Mouse (Mus musculus): ENCODE results near the gene Slc35b4. TPM values are rescaled to one million over a fixed set of nuclear protein-coding genes. Genes with fewer than 3 reads are reported as not detected.

The Slc35b4 gene
- polyA plus RNA-seq, 1 experiment from 2014 or later: 41.3 TPM

DNA sequence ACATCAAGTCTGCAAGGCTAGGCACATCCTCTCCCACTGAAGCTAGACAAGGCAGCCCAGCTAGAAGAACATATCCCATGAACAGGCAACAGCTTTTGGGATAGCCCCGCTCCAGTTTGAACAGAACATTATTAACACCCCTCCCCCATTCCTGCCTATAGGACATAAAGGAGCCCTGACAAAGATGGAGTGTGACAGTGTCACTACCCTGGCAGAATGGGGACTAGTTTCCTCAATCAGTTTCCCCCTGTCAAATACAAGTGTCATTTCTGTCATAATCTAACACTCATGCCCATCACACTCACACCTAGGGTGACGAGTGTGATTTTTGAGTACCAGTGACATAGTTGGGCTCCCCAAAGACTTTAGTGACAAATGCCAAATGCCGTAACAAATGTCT is 28.9 kb downstream of the Slc35b4 start:
- Histone ChIP-seq H3K4me1 (replicated peaks) (peaks cover 2% of the 10 kb centered on the region; the same call in 1 of the 2 replicates), H3K9me3 (0 out of 2 replicates have a peak, but pooled peaks cover 7% of the 10 kb centered on the region), H3K36me3 (no peaks in the 10 kb centered on the region), H3K27me3 (ENCODE audit: insufficient read depth, poor library complexity, severe bottlenecking) (no peaks in the 10 kb centered on the region), H3K4me3 (no peak overlapping the region), H3K27ac (no peak overlapping the region)
- DNase-seq (ENCODE audit: low spot score): no peak
- 90% methylated on average over 3 of the region's 3 CpGs for WGBS

DNA sequence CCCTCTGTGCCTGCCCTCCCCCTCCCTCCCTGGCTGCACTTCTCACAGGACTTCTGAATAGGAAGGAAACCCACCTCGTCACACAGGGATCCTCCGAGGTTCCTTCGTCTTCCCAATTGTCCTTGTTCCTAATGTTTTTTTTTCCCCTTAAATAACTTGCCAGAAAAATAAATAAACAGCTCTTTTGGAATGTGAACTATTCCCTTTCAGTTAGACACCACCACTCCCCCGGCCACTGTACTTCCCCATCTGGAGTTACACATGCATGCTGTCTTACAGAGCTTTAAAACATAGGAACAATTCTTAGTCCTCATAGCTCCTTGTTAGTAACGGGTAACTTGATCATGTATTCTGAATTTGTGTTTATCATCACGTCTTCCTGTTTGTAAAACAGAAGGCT is 30.9 kb downstream of the Slc35b4 start:
- Histone ChIP-seq H3K27ac (no peak overlapping the region), H3K36me3 (no peaks in the 10 kb centered on the region), H3K9me3 (0 out of 2 replicates have a peak, but pooled peaks cover 7% of the 10 kb centered on the region), H3K4me3 (no peak overlapping the region), H3K27me3 (ENCODE audit: insufficient read depth, poor library complexity, severe bottlenecking) (no peaks in the 10 kb centered on the region), H3K4me1 (replicated peaks) (no peaks in the 10 kb centered on the region)
- 66% methylated on average over 6 of the region's 6 CpGs for WGBS
- DNase-seq (ENCODE audit: low spot score): no peak

DNA sequence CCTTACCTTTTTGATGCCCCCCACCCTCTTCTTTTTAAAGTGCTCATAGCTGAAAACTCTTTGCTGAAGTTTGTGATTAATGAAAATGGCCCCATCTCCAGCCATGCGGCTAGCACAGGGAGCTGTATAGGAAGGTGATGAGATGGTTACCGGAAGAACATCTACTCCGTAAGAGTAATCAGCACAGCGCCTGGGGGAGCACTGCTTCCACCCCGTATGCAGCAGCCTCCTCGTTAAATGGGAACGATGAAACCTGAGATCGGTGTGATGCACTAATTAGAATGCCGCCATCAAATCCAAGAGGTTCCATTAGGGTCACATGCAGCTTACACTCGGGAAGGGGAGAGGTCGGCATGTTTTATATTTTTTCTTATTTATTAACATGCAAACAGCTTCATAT is 34.0 kb downstream of the Slc35b4 start:
- DNase-seq (ENCODE audit: low spot score): no peak
- no peaks in the 10 kb centered on the region for H3K36me3 ChIP-seq
- H3K9me3 ChIP-seq: 0 out of 2 replicates have a peak, but pooled peaks cover 7% of the 10 kb centered on the region
- no peaks in the 10 kb centered on the region for H3K4me1 ChIP-seq (replicated peaks)
- 81% methylated on average over 11 of the region's 11 CpGs for WGBS
- no peak overlapping the region for H3K27ac ChIP-seq
- H3K4me3 ChIP-seq: no peak overlapping the region
- H3K27me3 ChIP-seq (ENCODE audit: insufficient read depth, poor library complexity, severe bottlenecking): no peaks in the 10 kb centered on the region

DNA sequence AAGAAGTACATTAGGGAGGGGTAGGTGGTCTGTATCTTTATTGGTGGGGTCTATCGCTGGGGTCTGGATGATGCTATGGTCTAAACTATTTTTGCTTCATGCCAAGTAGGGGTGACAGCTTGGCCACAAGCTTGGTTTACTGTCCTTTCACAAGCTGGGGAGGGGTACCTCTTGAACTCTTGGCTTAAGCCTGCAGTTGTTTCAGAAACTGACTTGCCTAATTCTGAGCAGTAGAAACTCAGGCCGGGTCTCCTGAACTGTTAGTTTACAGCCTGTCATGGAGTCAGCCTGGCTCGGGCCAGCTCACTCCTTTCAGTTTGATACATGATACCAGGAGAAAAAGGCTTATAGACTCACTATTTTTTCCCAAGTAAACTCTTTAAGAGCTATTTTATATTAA is 38.5 kb downstream of the Slc35b4 start:
- Histone ChIP-seq H3K4me3 (no peak overlapping the region), H3K9me3 (no peaks in the 10 kb centered on the region), H3K4me1 (replicated peaks) (no peaks in the 10 kb centered on the region), H3K36me3 (no peaks in the 10 kb centered on the region), H3K27me3 (ENCODE audit: insufficient read depth, poor library complexity, severe bottlenecking) (no peaks in the 10 kb centered on the region), H3K27ac (no peak overlapping the region)
- no peak for DNase-seq (ENCODE audit: low spot score)
- WGBS: 93% methylated on average over 3 of the region's 3 CpGs

DNA sequence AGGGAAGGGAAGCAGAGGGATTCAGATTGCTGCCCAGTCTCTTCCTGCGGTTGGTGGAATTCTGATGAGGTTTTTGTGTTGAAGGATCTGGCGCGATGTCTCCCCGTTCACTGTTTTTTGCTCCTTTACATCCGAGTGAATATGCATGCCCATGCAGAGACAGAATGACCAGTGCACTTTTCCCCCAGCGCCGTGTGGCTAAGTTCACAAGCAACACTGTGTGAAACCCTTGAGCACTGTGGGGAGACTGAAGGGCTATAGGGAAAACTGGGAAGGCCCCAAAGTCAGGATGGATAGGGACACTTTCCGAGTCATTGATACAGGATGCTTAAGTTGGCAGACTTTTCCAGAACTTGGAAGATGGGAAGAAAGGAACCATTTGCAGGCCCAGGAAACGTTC is 44.5 kb downstream of the Slc35b4 start:
- H3K27me3 ChIP-seq (ENCODE audit: insufficient read depth, poor library complexity, severe bottlenecking): no peaks in the 10 kb centered on the region
- H3K4me3 ChIP-seq: no peak overlapping the region
- no peak for DNase-seq (ENCODE audit: low spot score)
- 88% methylated on average over 9 of the region's 9 CpGs for WGBS
- H3K36me3 ChIP-seq: no peaks in the 10 kb centered on the region
- H3K9me3 ChIP-seq: no peaks in the 10 kb centered on the region
- H3K27ac ChIP-seq: no peak overlapping the region
- H3K4me1 ChIP-seq (replicated peaks): no peaks in the 10 kb centered on the region

DNA sequence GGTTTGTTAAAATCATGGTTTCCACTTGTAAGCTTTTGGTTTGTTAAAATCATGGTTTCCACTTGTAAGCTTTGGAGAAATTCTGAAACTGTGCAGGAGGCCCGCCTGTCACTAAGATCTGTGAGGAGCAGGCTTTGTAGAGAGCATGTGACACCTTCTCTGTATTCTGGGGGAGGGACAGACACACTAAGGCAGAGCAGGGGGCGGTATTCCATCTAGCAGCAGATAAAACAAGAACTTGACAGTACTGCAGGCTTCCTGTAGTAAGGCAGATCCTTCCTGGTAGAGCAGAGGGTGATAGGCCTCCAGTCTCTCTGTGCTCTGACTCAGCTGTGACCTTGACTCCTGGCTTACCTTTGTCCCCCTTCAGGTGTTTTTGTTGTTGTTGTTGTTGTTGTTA is 47.6 kb downstream of the Slc35b4 start:
- Histone ChIP-seq H3K9me3 (no peaks in the 10 kb centered on the region), H3K36me3 (no peaks in the 10 kb centered on the region), H3K4me1 (replicated peaks) (no peaks in the 10 kb centered on the region), H3K4me3 (no peak overlapping the region), H3K27me3 (ENCODE audit: insufficient read depth, poor library complexity, severe bottlenecking) (no peaks in the 10 kb centered on the region), H3K27ac (no peak overlapping the region)
- 81% methylated on average over 2 of the region's 2 CpGs for WGBS
- no peak for DNase-seq (ENCODE audit: low spot score)

DNA sequence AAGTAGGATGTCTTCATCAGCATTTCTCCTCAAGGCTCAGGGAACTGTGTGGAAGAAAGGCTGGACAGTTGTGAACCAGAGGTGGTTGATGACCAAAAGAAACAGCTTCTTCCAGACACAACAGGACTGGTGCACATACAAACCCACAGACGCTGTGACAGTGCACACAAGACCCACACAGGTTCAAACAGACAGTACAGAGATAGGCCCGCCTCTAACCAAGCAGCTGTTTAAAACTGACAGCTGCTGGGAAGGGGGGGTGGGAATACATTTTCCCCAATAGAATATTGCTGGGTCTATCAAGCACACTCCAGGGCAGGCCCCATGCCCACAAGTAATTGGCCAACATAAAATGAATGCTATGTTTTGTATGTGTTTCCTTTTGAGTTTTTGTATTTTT is 52.5 kb downstream of the Slc35b4 start:
- no peaks in the 10 kb centered on the region for H3K27me3 ChIP-seq (ENCODE audit: insufficient read depth, poor library complexity, severe bottlenecking)
- DNase-seq (ENCODE audit: low spot score): no peak
- no peak overlapping the region for H3K27ac ChIP-seq
- H3K4me3 ChIP-seq: no peak overlapping the region
- no peaks in the 10 kb centered on the region for H3K9me3 ChIP-seq
- WGBS: 86% methylated on average over 2 of the region's 2 CpGs
- no peaks in the 10 kb centered on the region for H3K36me3 ChIP-seq
- no peaks in the 10 kb centered on the region for H3K4me1 ChIP-seq (replicated peaks)

DNA sequence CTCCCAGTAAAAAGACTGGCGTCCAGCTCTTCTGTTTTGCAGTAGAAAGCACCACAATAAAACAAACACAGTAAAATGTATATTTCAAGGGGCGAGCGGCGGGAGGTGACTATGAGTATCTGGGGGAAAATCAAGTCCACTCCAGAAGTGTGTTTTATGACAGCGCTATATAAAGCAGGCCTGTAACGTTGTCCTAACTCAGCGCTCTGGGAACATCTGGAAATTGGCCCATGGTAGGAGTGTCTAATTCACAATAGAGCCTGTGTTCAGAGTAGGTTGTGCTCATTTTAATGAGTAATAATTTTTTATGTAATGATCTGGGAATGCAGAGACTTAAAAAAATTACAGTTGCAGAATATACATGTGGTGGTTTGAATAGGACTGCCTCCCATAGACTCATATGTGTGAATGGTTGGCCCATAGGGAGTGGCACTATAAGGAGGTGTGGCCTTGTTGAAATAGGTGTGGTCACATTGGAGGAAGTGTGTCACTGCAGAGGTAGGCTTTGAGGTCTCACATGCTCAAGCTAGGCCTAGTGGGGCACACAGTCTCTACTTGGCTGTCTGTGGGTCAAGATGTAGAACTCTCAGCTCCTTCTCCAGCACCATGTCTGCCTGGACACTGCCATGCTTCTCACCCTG is 60.0 kb downstream of the Slc35b4 start:
- Histone ChIP-seq H3K9me3 (no peaks in the 10 kb centered on the region), H3K4me1 (replicated peaks) (no peaks in the 10 kb centered on the region), H3K4me3 (no peak overlapping the region), H3K27ac (no peak overlapping the region), H3K36me3 (no peaks in the 10 kb centered on the region), H3K27me3 (ENCODE audit: insufficient read depth, poor library complexity, severe bottlenecking) (no peaks in the 10 kb centered on the region)
- DNase-seq (ENCODE audit: low spot score): no peak
- 97% methylated on average over 7 of the region's 7 CpGs for WGBS

DNA sequence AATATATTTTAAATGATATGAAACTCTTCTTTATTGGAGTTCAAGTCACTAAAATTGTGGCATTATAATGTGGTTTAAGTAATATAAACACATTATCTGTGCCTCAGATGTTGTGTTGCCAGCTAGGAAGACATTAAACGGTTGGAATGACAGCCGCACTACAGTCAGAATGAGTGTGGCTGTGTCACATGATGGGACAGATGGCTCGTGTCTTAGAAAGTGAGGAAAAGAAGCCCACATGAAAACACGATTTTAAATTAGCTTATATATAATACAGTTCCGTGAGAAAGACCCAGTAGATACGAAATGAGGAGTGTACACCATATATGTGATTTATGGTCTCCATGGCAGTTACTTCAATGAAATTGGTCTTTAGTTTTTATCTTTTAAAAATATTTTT is 65.5 kb downstream of the Slc35b4 start:
- H3K27ac ChIP-seq: no peak overlapping the region
- H3K4me1 ChIP-seq (replicated peaks): peaks cover 3% of the 10 kb centered on the region; the same call in 1 of the 2 replicates
- H3K4me3 ChIP-seq: no peak overlapping the region
- 88% methylated on average over 6 of the region's 6 CpGs for WGBS
- no peaks in the 10 kb centered on the region for H3K9me3 ChIP-seq
- no peaks in the 10 kb centered on the region for H3K27me3 ChIP-seq (ENCODE audit: insufficient read depth, poor library complexity, severe bottlenecking)
- DNase-seq (ENCODE audit: low spot score): no peak
- H3K36me3 ChIP-seq: no peaks in the 10 kb centered on the region

DNA sequence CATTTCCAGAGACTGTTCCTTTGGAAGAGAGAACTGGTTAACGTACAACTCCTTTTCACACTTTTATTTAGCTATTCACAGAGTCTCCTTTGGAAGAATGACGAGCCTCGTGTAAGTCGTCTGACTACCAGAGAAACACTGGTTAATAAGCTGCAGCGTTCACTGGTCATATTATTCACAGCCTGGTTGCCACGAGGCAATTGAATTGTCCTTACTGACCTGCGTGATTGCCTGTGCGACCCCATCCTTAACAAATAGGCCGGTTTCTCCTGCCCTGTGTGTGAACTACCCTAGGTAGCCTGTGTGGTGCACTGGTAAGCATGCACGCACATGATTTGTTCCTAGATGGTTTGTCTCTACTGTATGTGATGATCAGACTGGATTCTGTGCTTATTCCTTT is 66.3 kb downstream of the Slc35b4 start:
- no peak for DNase-seq (ENCODE audit: low spot score)
- WGBS: 48% methylated on average over 10 of the region's 10 CpGs
- H3K9me3 ChIP-seq: no peaks in the 10 kb centered on the region
- H3K4me1 ChIP-seq (replicated peaks): peaks cover 3% of the 10 kb centered on the region; the same call in 1 of the 2 replicates
- H3K27ac ChIP-seq: no peak overlapping the region
- no peaks in the 10 kb centered on the region for H3K36me3 ChIP-seq
- H3K4me3 ChIP-seq: no peak overlapping the region
- H3K27me3 ChIP-seq (ENCODE audit: insufficient read depth, poor library complexity, severe bottlenecking): no peaks in the 10 kb centered on the region

Other genes with a start within 250 kb of the Slc35b4 start
- gene Lrguk, start 147.7 kb downstream of the Slc35b4 start, polyA plus RNA-seq (2016; fragmentation: Nextera tagmentation; extraction: Ambion mirVana): 1.0 and 1.5 TPM in 2 replicates
- gene Akr1b3, start 140.4 kb upstream of the Slc35b4 start, polyA plus RNA-seq (2016; fragmentation: Nextera tagmentation; extraction: Ambion mirVana): 287 and 330 TPM in 2 replicates
- 27.2 and 29.1 TPM in 2 replicates for gene Akr1b8, start 177.0 kb upstream of the Slc35b4 start, polyA plus RNA-seq (2016; fragmentation: Nextera tagmentation; extraction: Ambion mirVana)
- gene Akr1b10, start 207.1 kb upstream of the Slc35b4 start, polyA plus RNA-seq (2016; fragmentation: Nextera tagmentation; extraction: Ambion mirVana): 16.7 and 18.7 TPM in 2 replicates
- not detected in 2 replicates for gene Akr1b7, start 235.2 kb upstream of the Slc35b4 start, polyA plus RNA-seq (2016; fragmentation: Nextera tagmentation; extraction: Ambion mirVana)